Mouse (Mus musculus) erythroblast, embryonic 14.5 days (primary cell): ENCODE results near the gene Zfp867.

Experiments used
- GATA1 ChIP-seq: IDR thresholded peaks from 2 replicates; pipeline ENCODE4 v1.6.1; 2012; ENCODE audit warnings: low read length, inconsistent platforms, mixed read lengths
- TAL1 ChIP-seq: IDR thresholded peaks from 3 replicates; pipeline ENCODE4 v1.6.1; 2012; ENCODE audit warnings: low read length, inconsistent platforms, mixed read lengths

DNA sequence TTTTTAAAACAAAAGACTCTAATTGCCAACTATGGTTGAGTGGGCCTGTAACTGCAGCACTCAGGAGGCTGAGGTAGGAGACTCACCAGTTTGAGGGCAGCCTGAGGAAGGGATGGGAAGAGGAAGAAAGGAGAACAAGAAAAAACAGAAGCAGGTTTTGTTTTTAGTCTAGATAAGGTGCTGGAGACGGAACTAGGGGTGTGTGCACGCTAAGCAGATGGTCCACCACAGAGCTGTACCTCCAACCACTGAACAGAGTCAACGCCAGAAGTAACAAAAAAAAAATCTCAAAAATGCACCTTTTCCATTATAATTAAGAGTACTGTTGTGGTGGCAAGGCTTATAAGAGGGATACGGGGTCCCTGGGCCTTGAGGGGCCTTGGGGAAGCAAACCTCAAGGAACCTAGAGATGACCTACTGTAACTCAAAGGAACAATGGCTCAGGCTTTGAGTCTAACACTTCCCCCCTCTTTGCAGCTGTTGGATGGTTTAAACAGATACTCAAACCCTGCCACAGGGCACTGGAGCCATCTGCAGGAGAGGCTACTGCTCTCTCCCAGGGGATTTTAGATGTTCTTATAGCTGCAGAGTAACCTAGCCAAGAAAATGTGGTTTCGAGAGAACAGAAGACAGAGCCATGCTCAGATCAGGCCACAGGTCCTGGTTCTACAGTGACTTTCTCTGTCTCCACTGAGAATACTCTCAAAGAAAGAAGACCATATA, 29.9 kb upstream of the Zfp867 start:
- TF ChIP-seq GATA1 = no peak
- no peak for TF ChIP-seq TAL1
